Mouse (Mus musculus) cerebellum, postnatal 25 days (tissue): ENCODE measurements around the gene Mcpt8.
"Not testable (repeated sequence)": the region's sequence is repeated elsewhere in the genome, so short reads cannot be mapped to it uniquely, and the experiment has no call there.

Experiments
- DNase-seq, 2 experiments: peaks; one replicate each; pipeline ENCODE4 v3.0.0; 2021; ENCODE audit warnings: mixed read lengths in 2 of 2

The Mcpt8 gene

GRCm38 (mm10) chr14:56085167-56085566 lies at the start of gene Mcpt8:
Gene Mcpt8, minus strand, starts transcription at chr14:56085273.
- DNase-seq = no peak

GRCm38 (mm10) chr14:56133675-56134074 lies 48.6 kb upstream of the Mcpt8 start:
- DNase-seq = peak in 1 of 2 experiments; percentile 11

DNA sequence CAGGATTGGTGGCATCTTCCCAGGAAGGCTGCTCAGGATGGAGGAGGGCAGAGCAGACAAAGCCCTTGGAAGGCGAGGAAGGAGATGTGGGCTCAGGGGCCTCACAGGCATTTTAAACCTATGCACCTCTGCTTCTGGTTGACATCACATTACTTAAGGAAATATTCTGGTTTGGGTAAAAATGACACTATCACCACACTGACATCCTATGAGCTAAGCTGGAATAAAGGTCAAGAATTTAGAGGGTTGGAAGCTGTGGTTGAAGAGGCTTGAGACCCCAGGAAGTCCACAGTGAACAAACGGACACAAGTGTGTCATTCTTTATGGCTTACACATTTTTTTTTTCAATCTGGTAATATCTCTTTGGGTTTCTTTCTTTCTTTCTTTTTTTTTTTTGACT lies 47.4 kb upstream of the Mcpt8 start, which contains the start of gene Gzmd:
Gzmd (minus strand) TSS at position 101 of the 400 bp plus-strand sequence.
- not testable (repeated sequence) for DNase-seq

GRCm38 (mm10) chr14:56128341-56128740 lies 43.3 kb upstream of the Mcpt8 start:
- no peak for DNase-seq

- no peak for DNase-seq
Observed at GRCm38 (mm10) chr14:56123516-56123915, 38.4 kb upstream of the Mcpt8 start.

DNA sequence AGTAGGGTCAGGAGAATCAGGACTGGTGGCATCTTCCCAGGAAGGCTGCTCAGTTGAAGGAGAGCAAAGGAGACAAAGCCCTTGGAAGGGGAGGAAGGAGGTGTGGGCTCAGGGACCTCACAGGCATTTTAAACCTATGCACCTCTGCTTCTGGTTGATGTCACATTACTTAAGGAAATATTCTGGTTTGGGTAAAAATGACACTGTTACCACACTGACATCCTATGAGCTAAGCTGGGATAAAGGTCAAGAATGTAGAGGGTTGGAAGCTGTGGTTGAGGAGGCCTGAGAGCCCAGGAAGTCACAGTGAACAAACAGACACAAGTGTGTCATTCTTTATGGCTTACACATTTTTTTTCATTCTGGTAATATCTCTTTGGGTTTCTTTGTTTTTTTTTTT lies 35.5 kb upstream of the Mcpt8 start, which contains the start of gene Gzme:
Gzme (minus strand) TSS at position 101 of the 400 bp plus-strand sequence.
- no peak for DNase-seq

- DNase-seq = not testable (repeated sequence)
Observed at GRCm38 (mm10) chr14:56115531-56116310, 30.6 kb upstream of the Mcpt8 start.

DNA sequence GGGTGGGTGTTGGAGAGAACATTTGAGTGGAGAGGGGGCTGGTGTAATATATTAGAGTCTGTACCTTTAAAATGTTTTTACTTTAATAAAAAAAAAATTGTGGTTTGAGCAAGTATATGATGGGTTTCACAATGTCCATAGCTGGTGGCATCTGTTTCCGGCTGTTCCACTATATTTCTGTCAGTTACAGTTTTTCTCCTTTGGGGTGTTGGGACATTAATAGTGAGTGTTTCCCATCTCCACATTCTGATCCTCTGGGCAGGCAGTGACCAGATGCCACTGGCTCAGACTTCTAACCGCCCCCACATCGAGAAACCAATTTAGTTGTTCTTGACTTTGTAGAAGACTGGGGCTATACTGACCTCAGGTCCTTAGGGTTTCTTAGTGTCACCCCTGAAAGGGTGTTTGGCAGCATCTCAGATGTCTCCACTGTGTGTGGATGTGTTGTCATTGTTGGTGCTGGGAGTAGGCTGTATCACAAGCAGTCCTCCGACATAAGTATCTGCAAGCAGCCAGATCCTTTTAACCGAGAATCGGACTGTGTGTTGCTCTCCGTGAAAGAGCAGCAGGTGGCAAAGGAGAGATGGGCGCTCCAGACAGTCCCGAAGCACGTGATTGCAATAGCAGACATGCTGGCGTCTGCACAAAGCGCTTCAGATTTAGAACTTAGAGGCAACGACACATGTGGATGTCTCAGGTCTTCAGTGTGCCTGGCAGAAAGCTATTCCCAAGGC lies 20.5 kb upstream of the Mcpt8 start:
- no peak for DNase-seq

GRCm38 (mm10) chr14:56105016-56105415 lies 19.9 kb upstream of the Mcpt8 start:
- no peak for DNase-seq

DNA sequence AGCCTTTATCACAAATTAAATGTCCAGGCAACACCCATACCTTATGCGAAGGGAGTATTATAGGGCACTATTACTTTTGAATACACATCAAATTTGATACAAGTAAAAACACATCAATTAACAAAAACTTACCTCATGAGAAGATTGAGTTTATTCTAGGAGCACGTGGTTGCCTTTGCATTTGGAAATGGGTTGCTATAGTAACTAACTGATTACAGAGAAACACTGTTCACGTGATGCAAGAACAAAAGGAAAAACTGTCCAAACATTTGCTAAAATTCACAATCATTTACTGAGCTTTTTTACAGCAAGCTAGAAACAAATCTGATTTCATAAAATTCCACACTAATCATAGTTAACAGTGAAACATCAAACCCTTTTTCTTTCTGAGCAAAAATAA lies 18.4 kb upstream of the Mcpt8 start:
- DNase-seq = no peak

GRCm38 (mm10) chr14:56102386-56102785 lies 17.3 kb upstream of the Mcpt8 start, which contains the start of gene Ctsg:
Gene Ctsg, minus strand, starts transcription at chr14:56102574.
- no peak for DNase-seq

DNA sequence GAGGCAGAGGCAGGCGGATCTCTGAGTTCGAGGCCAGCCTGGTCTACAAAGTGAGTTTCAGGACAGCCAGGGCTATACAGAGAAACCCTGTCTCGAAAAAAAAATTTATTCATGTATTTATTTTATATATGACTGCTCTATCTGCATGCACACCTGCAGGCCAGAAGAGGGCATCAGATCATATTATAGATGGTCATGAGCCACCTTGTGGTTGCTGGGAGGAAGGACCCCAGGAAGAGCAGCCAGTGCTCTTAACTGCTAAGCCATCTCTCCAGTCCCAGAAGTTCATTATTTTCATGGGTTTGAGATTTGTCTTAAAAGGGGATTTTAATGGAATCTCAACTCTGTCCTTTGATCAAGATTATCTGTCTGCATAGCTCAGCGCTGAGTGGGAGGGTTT lies 13.9 kb upstream of the Mcpt8 start:
- DNase-seq = no peak

DNA sequence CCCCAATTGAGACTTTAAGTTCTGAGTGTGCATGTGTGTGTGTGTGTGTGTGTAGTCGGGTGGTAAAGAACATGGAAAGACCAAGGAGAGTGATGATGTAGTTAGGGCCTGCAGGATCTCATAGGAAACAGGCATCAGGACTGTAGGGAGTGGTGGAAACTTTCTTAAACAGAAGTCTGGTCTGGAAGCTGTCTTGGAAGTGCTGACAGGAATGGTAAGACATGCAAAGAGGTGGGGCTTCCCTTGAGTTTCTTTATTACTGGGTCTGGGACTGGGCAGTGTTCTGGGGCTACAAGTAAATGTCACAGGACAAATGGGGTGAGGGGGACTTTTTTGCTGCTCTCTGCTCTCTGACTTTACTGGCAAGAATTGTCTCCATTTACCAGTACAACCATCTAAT lies 12.5 kb upstream of the Mcpt8 start:
- DNase-seq = no peak

GRCm38 (mm10) chr14:56093353-56093752 lies 8.3 kb upstream of the Mcpt8 start:
- DNase-seq = no peak

- no peak for DNase-seq
Observed at GRCm38 (mm10) chr14:56086711-56087110, 1.6 kb upstream of the Mcpt8 start.

DNA sequence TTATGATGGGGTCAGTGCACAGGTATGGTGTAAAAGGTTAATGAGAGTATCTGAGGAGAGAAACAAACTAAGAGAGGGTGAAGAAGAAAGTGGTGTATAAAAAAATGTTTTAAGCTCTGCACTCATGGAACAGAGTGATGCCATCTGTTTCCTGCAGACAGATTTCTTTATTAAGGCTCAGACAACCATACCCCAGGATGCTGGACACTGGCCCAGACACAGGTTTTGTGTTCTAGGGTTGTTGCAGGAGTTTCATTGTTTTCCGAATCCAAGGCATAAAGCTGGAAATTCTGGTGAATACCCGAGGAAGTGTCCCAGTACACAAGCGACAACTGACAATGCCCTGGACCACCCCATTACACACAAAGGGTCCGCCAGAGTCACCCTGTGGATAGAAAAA lies 3.1 kb downstream of the Mcpt8 start:
- DNase-seq = peak; percentile 52 to 74

DNA sequence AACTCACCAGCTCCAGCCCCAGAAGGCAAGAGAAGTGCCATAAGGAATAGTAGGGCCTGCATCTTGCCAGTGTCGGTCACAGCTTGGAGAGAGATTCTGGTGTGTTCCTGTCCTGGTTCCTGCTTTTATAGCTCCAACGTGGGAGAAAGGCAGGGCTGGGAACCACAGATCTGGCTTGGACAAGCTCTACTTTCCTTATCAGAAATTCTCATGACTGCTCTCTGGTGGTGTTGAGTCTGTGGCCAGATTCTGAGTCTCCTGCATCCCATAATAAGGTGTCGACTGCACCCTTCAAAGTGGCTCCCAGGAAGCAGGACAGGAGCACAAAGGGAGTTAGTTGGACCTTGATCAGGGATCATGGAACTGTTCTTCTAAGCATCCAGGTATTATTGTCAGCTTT lies 22.9 kb downstream of the Mcpt8 start, which contains the start of gene Mcpt4:
Mcpt4 (minus strand) TSS at position 101 of the 400 bp plus-strand sequence.
- DNase-seq = not testable (repeated sequence)

DNA sequence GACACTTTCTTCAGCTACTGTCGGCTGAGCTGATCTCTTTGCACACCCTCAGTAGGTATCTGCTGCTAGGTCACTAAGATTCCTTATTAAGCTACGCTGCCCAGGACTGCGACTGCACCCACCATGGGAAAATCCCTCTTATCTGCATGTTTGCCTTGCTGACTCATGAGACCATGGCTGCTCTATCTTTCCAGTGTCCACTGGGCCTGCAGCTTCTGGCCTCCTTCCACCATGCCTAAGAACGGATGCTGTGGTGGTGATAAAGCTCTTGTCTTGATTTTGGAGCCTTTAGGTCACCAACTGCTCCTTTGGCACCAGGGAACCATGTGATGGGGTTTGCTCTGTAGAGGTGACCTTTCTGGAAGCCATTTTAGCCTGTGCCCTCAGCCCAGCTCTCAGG lies 27.4 kb downstream of the Mcpt8 start:
- no peak for DNase-seq

DNA sequence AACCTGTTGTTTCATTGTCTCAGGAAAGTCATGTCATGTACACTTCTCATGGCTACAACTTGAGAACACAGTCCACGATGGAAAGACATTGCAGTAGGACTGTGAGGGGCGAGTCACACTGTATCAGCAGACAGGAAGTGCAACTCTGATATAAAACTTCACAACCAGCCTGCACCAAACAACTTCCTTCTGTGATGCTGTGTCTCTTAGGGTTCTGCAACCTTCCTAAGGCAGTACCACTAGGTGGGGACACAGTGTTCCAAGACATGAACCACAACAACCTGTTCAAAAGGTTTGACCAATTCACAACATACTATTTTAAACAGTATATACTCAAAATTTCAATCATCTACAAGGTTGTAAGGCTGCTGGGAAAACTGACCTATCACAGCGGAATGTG lies 29.7 kb downstream of the Mcpt8 start:
- DNase-seq = no peak

DNA sequence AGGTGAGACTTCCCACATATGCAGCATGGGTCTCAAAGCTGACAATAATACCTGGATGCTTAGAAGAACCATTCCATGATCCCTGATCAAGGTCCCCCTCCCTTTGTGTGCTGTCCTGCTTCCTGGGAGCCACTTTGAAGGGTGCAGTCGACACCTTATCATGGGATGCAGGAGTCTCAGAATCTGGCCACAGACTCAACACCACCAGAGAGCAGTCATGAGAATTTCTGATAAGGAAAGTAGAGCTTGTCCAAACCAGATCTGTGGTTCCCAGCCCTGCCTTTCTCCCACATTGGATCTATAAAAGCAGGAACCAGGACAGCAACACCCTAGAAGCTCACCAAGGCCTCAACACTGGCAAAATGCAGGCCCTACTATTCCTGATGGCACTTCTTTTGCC lies 43.3 kb downstream of the Mcpt8 start, which contains the start of gene Mcpt2:
Mcpt2 (plus strand) TSS at position 250 of the 400 bp plus-strand sequence.
- DNase-seq = not testable (repeated sequence)

DNA sequence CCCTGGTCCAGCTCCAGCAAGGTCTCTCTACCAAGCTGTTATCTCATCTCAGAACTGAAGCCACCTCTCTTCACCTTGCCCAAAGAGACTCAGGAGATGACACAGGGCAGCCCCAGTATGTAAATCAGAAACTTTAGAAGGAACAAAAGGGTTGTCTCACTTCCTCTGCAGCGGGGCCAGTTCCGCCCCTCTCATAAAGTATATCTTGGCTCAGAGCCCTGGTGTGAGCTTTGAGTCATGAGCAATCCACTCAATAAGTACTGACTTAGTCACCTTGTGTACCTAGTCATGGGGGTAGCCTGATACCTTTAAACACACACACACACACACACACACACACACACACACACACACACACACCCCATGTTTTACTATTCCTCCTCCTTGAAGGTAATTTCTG lies 50.6 kb downstream of the Mcpt8 start:
- no peak for DNase-seq
